ENCODE assay signal across 24 mouse cellular contexts in genomic region chr8:126464071-126464470, GRCm38 (mm10).
"Had no signal": no experiment of that assay in that cellular context is flagged by ENCODE, and none has a peak within 500 bp of the region (broad histone marks: within the 10 kb centered on the region; RNA-seq: fewer than 3 reads in every experiment).

No protein-coding gene starts in this region.

- ATAC-seq: forebrain, embryonic 16.5 days; hindbrain, embryonic 16.5 days; inflammation-experienced regulatory T-cells, adult 6 months had no signal

- H3K4me2 ChIP-seq: heart, embryonic 12.5 days; hindbrain, embryonic 12.5 days; hindbrain, embryonic 14.5 days; limb, embryonic 12.5 days; liver, embryonic 13.5 days; liver, embryonic 15.5 days had no signal

- DNase-seq: gastrocnemius, adult 2 months; gastrocnemius, postnatal 10 days; gastrocnemius, postnatal 25 days; heart, adult 2 months; heart, postnatal 10 days; heart, postnatal 4 days; kidney, adult 11 months; kidney, adult 8-10 months; kidney, postnatal 10 days; kidney, postnatal 25 days; layer of hippocampus, adult 9-11 months; layer of hippocampus, postnatal 36 days; left cerebral cortex, postnatal 4 days; liver, embryonic 13.5 days had no signal

- H3K9ac ChIP-seq: heart, embryonic 12.5 days; hindbrain, embryonic 12.5 days; hindbrain, embryonic 14.5 days; limb, embryonic 12.5 days; liver, embryonic 13.5 days; liver, embryonic 15.5 days had no signal

- H3K4me1 ChIP-seq: heart, embryonic 10.5 days; heart, embryonic 12.5 days; hindbrain, embryonic 10.5 days; hindbrain, embryonic 12.5 days; limb, embryonic 12.5 days had no signal

- H3K4me3 ChIP-seq: gastrocnemius, adult 2 months; heart, adult 2 months; heart, embryonic 10.5 days; heart, embryonic 12.5 days; hindbrain, embryonic 10.5 days; hindbrain, embryonic 12.5 days; limb, embryonic 12.5 days; liver, embryonic 13.5 days; liver, embryonic 15.5 days had no signal

- H3K27ac ChIP-seq: gastrocnemius, adult 2 months; heart, adult 2 months; heart, embryonic 10.5 days; hindbrain, embryonic 10.5 days; hindbrain, embryonic 12.5 days; hindbrain, embryonic 14.5 days; limb, embryonic 12.5 days; liver, embryonic 13.5 days; liver, embryonic 15.5 days had no signal

- H3K27me3 ChIP-seq: heart, embryonic 12.5 days; hindbrain, embryonic 12.5 days; limb, embryonic 12.5 days; liver, embryonic 13.5 days; liver, embryonic 15.5 days had no signal

- H3K9me3 ChIP-seq: heart, embryonic 10.5 days; heart, embryonic 12.5 days; hindbrain, embryonic 10.5 days; hindbrain, embryonic 12.5 days; limb, embryonic 12.5 days; liver, embryonic 13.5 days; liver, embryonic 15.5 days had no signal
